Mouse (Mus musculus): Measurements from ENCODE around the gene Galr2. TPM values are rescaled to one million over a fixed set of nuclear protein-coding genes. Genes with fewer than 3 reads are reported as not detected.
A peak's percentile ranks its signal among the peaks of the same experiment; 100 is the strongest.

Galr2 gene
- polyA plus RNA-seq, 1 experiment from 2014 or later: 0.07 TPM

GRCm38 (mm10) chr11:116307762-116308531, 27.2 kb downstream of the Galr2 start:
- Histone ChIP-seq H3K4me2 (no peak overlapping the region), H3K4me3 (ENCODE audit: low read depth, low read length) (no peak overlapping the region), H3K4me1 (ENCODE audit: control insufficient read depth, insufficient read depth, low read length) (peaks cover 6% of the 10 kb centered on the region; the same call in 1 of the 2 replicates), H3K36me3 (ENCODE audit: control insufficient read depth, insufficient read depth, low read length) (peaks cover 8% of the 10 kb centered on the region; the same call in 1 of the 2 replicates), H3K27ac (ENCODE audit: low read depth, low read length) (no peak overlapping the region), H3K9me3 (ENCODE audit: control insufficient read depth, low read length) (no peaks in the 10 kb centered on the region), H3K27me3 (ENCODE audit: control insufficient read depth, insufficient read depth, low read length) (no peaks in the 10 kb centered on the region), H3K9ac (ENCODE audit: low read length) (no peak overlapping the region)
- DNase-seq (ENCODE audit: low spot score, missing footprints) (no peak), ATAC-seq (ENCODE audit: low FRiP score) (no peak)
- 93% methylated on average over 12 of the region's 12 CpGs for WGBS

- H3K9me3 ChIP-seq (ENCODE audit: control insufficient read depth, low read length): no peaks in the 10 kb centered on the region
- no peak overlapping the region for H3K4me3 ChIP-seq (ENCODE audit: low read depth, low read length)
- no peak overlapping the region for H3K4me2 ChIP-seq
- 84% methylated on average over 3 of the region's 3 CpGs for WGBS
- H3K9ac ChIP-seq (ENCODE audit: low read length): no peak overlapping the region
- H3K36me3 ChIP-seq (ENCODE audit: control insufficient read depth, insufficient read depth, low read length): peaks cover 1% of the 10 kb centered on the region; the same call in 1 of the 2 replicates
- H3K27me3 ChIP-seq (ENCODE audit: control insufficient read depth, insufficient read depth, low read length): no peaks in the 10 kb centered on the region
- peaks cover 6% of the 10 kb centered on the region; the same call in 1 of the 2 replicates for H3K4me1 ChIP-seq (ENCODE audit: control insufficient read depth, insufficient read depth, low read length)
- ATAC-seq (ENCODE audit: low FRiP score) (no peak), DNase-seq (ENCODE audit: low spot score, missing footprints) (no peak)
- no peak overlapping the region for H3K27ac ChIP-seq (ENCODE audit: low read depth, low read length)
Observed at GRCm38 (mm10) chr11:116309601-116310000, 28.9 kb downstream of the Galr2 start.

- no peak for ATAC-seq (ENCODE audit: low FRiP score)
- DNase-seq (ENCODE audit: low spot score, missing footprints): no peak
Observed at GRCm38 (mm10) chr11:116311169-116311568, 30.4 kb downstream of the Galr2 start.

GRCm38 (mm10) chr11:116312359-116312758, 31.6 kb downstream of the Galr2 start:
- no peaks in the 10 kb centered on the region for H3K27me3 ChIP-seq (ENCODE audit: control insufficient read depth, insufficient read depth, low read length)
- H3K27ac ChIP-seq (ENCODE audit: low read depth, low read length): no peak overlapping the region
- H3K4me3 ChIP-seq (ENCODE audit: low read depth, low read length): no peak overlapping the region
- no peaks in the 10 kb centered on the region for H3K36me3 ChIP-seq (ENCODE audit: control insufficient read depth, insufficient read depth, low read length)
- H3K4me2 ChIP-seq: no peak overlapping the region
- peaks cover 5% of the 10 kb centered on the region for H3K4me1 ChIP-seq (ENCODE audit: control insufficient read depth, insufficient read depth, low read length)
- no peak overlapping the region for H3K9ac ChIP-seq (ENCODE audit: low read length)
- peak; percentile 59; the same call in 1 of the 2 replicates for ATAC-seq (ENCODE audit: low FRiP score)
- no peaks in the 10 kb centered on the region for H3K9me3 ChIP-seq (ENCODE audit: control insufficient read depth, low read length)
- DNase-seq (ENCODE audit: low spot score, missing footprints): peak; percentile 85
- WGBS: 63% methylated on average over 8 of the region's 8 CpGs

More at GRCm38 (mm10) chr11:116311169-116311568, 30.4 kb downstream of the Galr2 start:
- peaks cover 5% of the 10 kb centered on the region for H3K4me1 ChIP-seq (ENCODE audit: control insufficient read depth, insufficient read depth, low read length)
- H3K4me2 ChIP-seq: no peak overlapping the region
- no peaks in the 10 kb centered on the region for H3K27me3 ChIP-seq (ENCODE audit: control insufficient read depth, insufficient read depth, low read length)
- H3K4me3 ChIP-seq (ENCODE audit: low read depth, low read length): no peak overlapping the region
- H3K9me3 ChIP-seq (ENCODE audit: control insufficient read depth, low read length): no peaks in the 10 kb centered on the region
- no peak overlapping the region for H3K27ac ChIP-seq (ENCODE audit: low read depth, low read length)
- no peak overlapping the region for H3K9ac ChIP-seq (ENCODE audit: low read length)
- 64% methylated on average over 8 of the region's 8 CpGs for WGBS
- H3K36me3 ChIP-seq (ENCODE audit: control insufficient read depth, insufficient read depth, low read length): no peaks in the 10 kb centered on the region

- Histone ChIP-seq H3K27me3 (ENCODE audit: control insufficient read depth, insufficient read depth, low read length) (no peaks in the 10 kb centered on the region), H3K27ac (ENCODE audit: low read depth, low read length) (no peak overlapping the region), H3K4me3 (ENCODE audit: low read depth, low read length) (peak overlapping the region; percentile 32), H3K9ac (ENCODE audit: low read length) (peak overlapping the region; percentile 68), H3K9me3 (ENCODE audit: control insufficient read depth, low read length) (no peaks in the 10 kb centered on the region), H3K4me2 (peak overlapping the region; percentile 84), H3K4me1 (ENCODE audit: control insufficient read depth, insufficient read depth, low read length) (peaks cover 10% of the 10 kb centered on the region), H3K36me3 (ENCODE audit: control insufficient read depth, insufficient read depth, low read length) (no peaks in the 10 kb centered on the region)
- ATAC-seq (ENCODE audit: low FRiP score): peak; percentile 78
- peak; percentile 99 for DNase-seq (ENCODE audit: low spot score, missing footprints)
- under 1% methylated on average over 41 of the region's 41 CpGs for WGBS
Observed at GRCm38 (mm10) chr11:116318719-116319659, 38.2 kb downstream of the Galr2 start.

GRCm38 (mm10) chr11:116326963-116327603, 46.3 kb downstream of the Galr2 start:
- H3K4me2 ChIP-seq: no peak overlapping the region
- peaks cover 22% of the 10 kb centered on the region for H3K4me1 ChIP-seq (ENCODE audit: control insufficient read depth, insufficient read depth, low read length)
- WGBS: 68% methylated on average over 7 of the region's 7 CpGs
- ATAC-seq (ENCODE audit: low FRiP score) (no peak), DNase-seq (ENCODE audit: low spot score, missing footprints) (no peak)
- no peak overlapping the region for H3K4me3 ChIP-seq (ENCODE audit: low read depth, low read length)
- H3K27ac ChIP-seq (ENCODE audit: low read depth, low read length): no peak overlapping the region
- H3K36me3 ChIP-seq (ENCODE audit: control insufficient read depth, insufficient read depth, low read length): no peaks in the 10 kb centered on the region
- H3K9me3 ChIP-seq (ENCODE audit: control insufficient read depth, low read length): no peaks in the 10 kb centered on the region
- H3K9ac ChIP-seq (ENCODE audit: low read length): no peak overlapping the region
- H3K27me3 ChIP-seq (ENCODE audit: control insufficient read depth, insufficient read depth, low read length): no peaks in the 10 kb centered on the region; the same call in 1 of the 2 replicates

GRCm38 (mm10) chr11:116329314-116330210, 48.8 kb downstream of the Galr2 start:
- Histone ChIP-seq H3K4me2 (no peak overlapping the region), H3K36me3 (ENCODE audit: control insufficient read depth, insufficient read depth, low read length) (no peaks in the 10 kb centered on the region), H3K9me3 (ENCODE audit: control insufficient read depth, low read length) (no peaks in the 10 kb centered on the region), H3K9ac (ENCODE audit: low read length) (peak overlapping the region; percentile 28), H3K4me3 (ENCODE audit: low read depth, low read length) (no peak overlapping the region), H3K27ac (ENCODE audit: low read depth, low read length) (peak overlapping the region; percentile 60), H3K4me1 (ENCODE audit: control insufficient read depth, insufficient read depth, low read length) (peaks cover 46% of the 10 kb centered on the region), H3K27me3 (ENCODE audit: control insufficient read depth, insufficient read depth, low read length) (peaks cover 16% of the 10 kb centered on the region)
- ATAC-seq (ENCODE audit: low FRiP score) (peak; percentile 60; the same call in 1 of the 2 replicates), DNase-seq (ENCODE audit: low spot score, missing footprints) (peak; percentile 92)
- 40% methylated on average over 18 of the region's 18 CpGs for WGBS

- Histone ChIP-seq H3K4me2 (no peak overlapping the region), H3K27ac (ENCODE audit: low read depth, low read length) (peak overlapping the region; percentile 60), H3K9ac (ENCODE audit: low read length) (peak overlapping the region; percentile 36; the same call in 1 of the 2 replicates), H3K4me3 (ENCODE audit: low read depth, low read length) (no peak overlapping the region), H3K9me3 (ENCODE audit: control insufficient read depth, low read length) (no peaks in the 10 kb centered on the region), H3K27me3 (ENCODE audit: control insufficient read depth, insufficient read depth, low read length) (peaks cover 19% of the 10 kb centered on the region), H3K36me3 (ENCODE audit: control insufficient read depth, insufficient read depth, low read length) (no peaks in the 10 kb centered on the region), H3K4me1 (ENCODE audit: control insufficient read depth, insufficient read depth, low read length) (peaks cover 52% of the 10 kb centered on the region)
- 60% methylated on average over 7 of the region's 7 CpGs for WGBS
- no peak for DNase-seq (ENCODE audit: low spot score, missing footprints)
- no peak for ATAC-seq (ENCODE audit: low FRiP score)
Observed at GRCm38 (mm10) chr11:116330211-116330518, 49.4 kb downstream of the Galr2 start.
